10 mouse cellular contexts compared by ENCODE assay signal in genomic region chr6:117676064-117676821, GRCm38 (mm10).
DNase-seq lines count a peak whose midpoint lies in the region; ATAC-seq and TF ChIP-seq lines count a peak whose summit lies in the region.
"Had no signal": no experiment of that assay in that cellular context is flagged by ENCODE, and none has a peak within 500 bp of the region (broad histone marks: within the 10 kb centered on the region; RNA-seq: fewer than 3 reads in every experiment).

No protein-coding gene starts in this region.

- peaks cover 9% of the 10 kb centered on the region; the same call in 1 of the 2 replicates for H3K4me1 ChIP-seq in intestine, embryonic 15.5 days (replicated peaks)
- no peaks in the 10 kb centered on the region for H3K4me1 ChIP-seq in intestine, postnatal 0 days (replicated peaks; ENCODE audit: control insufficient read depth, insufficient read depth, low read length)
- no peaks in the 10 kb centered on the region for H3K4me1 ChIP-seq in forebrain, embryonic 13.5 days

- no peak for TF ChIP-seq CTCF in intestine, postnatal 0 days (IDR thresholded peaks at IDR 0.05; ENCODE audit: low read depth)

- H3K9ac ChIP-seq in intestine, embryonic 15.5 days: no peak overlapping the region
- no peak overlapping the region for H3K9ac ChIP-seq in intestine, postnatal 0 days (ENCODE audit: low read depth, low read length)
- no peak overlapping the region for H3K9ac ChIP-seq in forebrain, embryonic 13.5 days
- H3K9ac ChIP-seq: hindbrain, embryonic 14.5 days; limb, embryonic 13.5 days had no signal

- peak; percentile 51 for DNase-seq in NIH3T3 (ENCODE audit: low read depth)
- DNase-seq in kidney, postnatal 4 days: peak; percentile 56 to 66
- no peak for DNase-seq in layer of hippocampus, adult 11-12 months (ENCODE audit: low spot score)
- DNase-seq in adrenal gland, postnatal 25 days: no peak
- no peak for DNase-seq in frontal cortex, adult 2 months (ENCODE audit: extremely low spot score in 1 of 2, low spot score in 1 of 2)

- no peaks in the 10 kb centered on the region for H3K36me3 ChIP-seq in intestine, embryonic 15.5 days
- H3K36me3 ChIP-seq in intestine, postnatal 0 days (ENCODE audit: control insufficient read depth, insufficient read depth): no peaks in the 10 kb centered on the region
- H3K36me3 ChIP-seq in forebrain, embryonic 13.5 days (ENCODE audit: poor library complexity, severe bottlenecking): no peaks in the 10 kb centered on the region
- H3K36me3 ChIP-seq: limb, embryonic 13.5 days had no signal

- H3K27ac ChIP-seq in intestine, embryonic 15.5 days: no peak overlapping the region
- no peak overlapping the region for H3K27ac ChIP-seq in intestine, postnatal 0 days (ENCODE audit: low read depth, low read length)
- H3K27ac ChIP-seq in forebrain, embryonic 13.5 days: no peak overlapping the region
- H3K27ac ChIP-seq: hindbrain, embryonic 14.5 days; limb, embryonic 13.5 days had no signal

- 49% methylated on average over 10 of the region's 10 CpGs for WGBS in intestine, embryonic 15.5 days
- 46% methylated on average over 10 of the region's 10 CpGs for WGBS in intestine, postnatal 0 days
- 57% methylated on average over 10 of the region's 10 CpGs for WGBS in forebrain, embryonic 13.5 days

- H3K4me3 ChIP-seq in intestine, embryonic 15.5 days (replicated peaks): no peak overlapping the region
- H3K4me3 ChIP-seq in intestine, postnatal 0 days (ENCODE audit: low read depth, low read length): no peak overlapping the region
- H3K4me3 ChIP-seq in forebrain, embryonic 13.5 days: no peak overlapping the region
- H3K4me3 ChIP-seq: limb, embryonic 13.5 days had no signal

- H3K9me3 ChIP-seq in intestine, embryonic 15.5 days: no peaks in the 10 kb centered on the region
- H3K9me3 ChIP-seq in intestine, postnatal 0 days (ENCODE audit: control insufficient read depth): no peaks in the 10 kb centered on the region
- no peaks in the 10 kb centered on the region for H3K9me3 ChIP-seq in forebrain, embryonic 13.5 days (replicated peaks)

- no peaks in the 10 kb centered on the region for H3K27me3 ChIP-seq in intestine, embryonic 15.5 days (replicated peaks)
- no peaks in the 10 kb centered on the region for H3K27me3 ChIP-seq in intestine, postnatal 0 days (replicated peaks; ENCODE audit: control insufficient read depth, insufficient read depth, low read length)
- H3K27me3 ChIP-seq in forebrain, embryonic 13.5 days: no peaks in the 10 kb centered on the region
- H3K27me3 ChIP-seq: limb, embryonic 13.5 days had no signal

- H3K4me2 ChIP-seq in intestine, embryonic 15.5 days (replicated peaks): no peak overlapping the region
- H3K4me2 ChIP-seq in intestine, postnatal 0 days (replicated peaks; ENCODE audit: low read depth): no peak overlapping the region
- no peak overlapping the region for H3K4me2 ChIP-seq in forebrain, embryonic 13.5 days
- H3K4me2 ChIP-seq: hindbrain, embryonic 14.5 days had no signal

- ATAC-seq in intestine, embryonic 15.5 days: 0 out of 2 replicates have a peak, but pooled peaks have one; percentile 41
- no peak for ATAC-seq in intestine, postnatal 0 days
- ATAC-seq in forebrain, embryonic 13.5 days: 0 out of 2 replicates have a peak, but pooled peaks have one; percentile 13

Comparison
In these comparisons a context has a peak if more than half of its experiments do, and no peak if none do; other contexts are left out.
1. DNase-seq: peak in NIH3T3 (single experiment) and kidney, postnatal 4 days (2 of 2); none in layer of hippocampus, adult 11-12 months (single experiment), adrenal gland, postnatal 25 days (single experiment) and frontal cortex, adult 2 months (0 of 2).